ENCODE assay signal across 30 mouse cellular contexts in the genomic region with DNA sequence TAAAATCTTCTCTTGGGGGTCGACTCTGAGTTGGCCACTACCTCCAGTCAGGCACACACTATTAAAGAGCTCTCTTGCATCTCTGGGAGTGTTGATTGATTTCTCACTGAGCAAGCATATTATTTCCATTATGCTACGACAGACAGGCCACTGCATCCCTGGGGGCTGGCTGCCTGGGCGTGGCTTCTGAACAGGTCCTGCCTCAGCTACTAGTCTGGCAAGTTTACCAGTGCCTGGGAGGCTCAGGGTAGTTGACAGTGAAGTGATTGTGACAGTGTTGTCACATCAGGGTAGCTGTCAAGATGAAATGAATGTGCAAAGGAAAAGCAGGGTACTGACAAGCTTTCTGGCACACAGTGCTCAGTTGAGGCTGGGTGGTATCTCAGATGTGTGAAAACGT. TPM values are rescaled to one million over a fixed set of nuclear protein-coding genes. Genes with fewer than 3 reads are reported as not detected.
A peak's percentile ranks its signal among the peaks of the same experiment; 100 is the strongest.
DNase-seq lines count a peak whose midpoint lies in the region; ATAC-seq and TF ChIP-seq lines count a peak whose summit lies in the region.
"Had no signal": no experiment of that assay in that cellular context is flagged by ENCODE, and none has a peak within 500 bp of the region (broad histone marks: within the 10 kb centered on the region; RNA-seq: fewer than 3 reads in every experiment).

No protein-coding gene starts in this region.

- no peak overlapping the region for H3K4me3 ChIP-seq in forebrain, embryonic 14.5 days (ENCODE audit: low read depth, low read length)
- H3K4me3 ChIP-seq in forebrain, embryonic 11.5 days (ENCODE audit: low read depth, low read length), result no peak overlapping the region
- no peak overlapping the region for H3K4me3 ChIP-seq in midbrain, embryonic 11.5 days (ENCODE audit: low read depth, low read length)
- no peak overlapping the region for H3K4me3 ChIP-seq in midbrain, embryonic 10.5 days
- H3K4me3 ChIP-seq: embryonic facial prominence, embryonic 13.5 days; forebrain, embryonic 10.5 days; heart, adult 2 months; heart, embryonic 10.5 days; heart, embryonic 13.5 days had no signal

- no peak for TF ChIP-seq CTCF in brain, embryonic 14.5 days (IDR thresholded peaks at IDR 0.05; ENCODE audit: borderline replicate concordance, extremely low read depth, insufficient read depth, insufficient read length)

- ATAC-seq in forebrain, embryonic 14.5 days, result no peak
- no peak for ATAC-seq in forebrain, embryonic 11.5 days (replicated peaks; ENCODE audit: low FRiP score)
- no peak for ATAC-seq in midbrain, embryonic 11.5 days (ENCODE audit: low FRiP score)
- ATAC-seq: hindbrain, postnatal 0 days; Patski had no signal

- no peak overlapping the region for H3K9ac ChIP-seq in forebrain, embryonic 14.5 days (ENCODE audit: low read length)
- H3K9ac ChIP-seq in forebrain, embryonic 11.5 days (ENCODE audit: low read length), result no peak overlapping the region
- H3K9ac ChIP-seq in midbrain, embryonic 11.5 days (ENCODE audit: low read length), result no peak overlapping the region
- H3K9ac ChIP-seq: embryonic facial prominence, embryonic 13.5 days; heart, embryonic 13.5 days; hindbrain, embryonic 14.5 days had no signal

- WGBS in forebrain, embryonic 14.5 days, result 63% methylated on average over 4 of the region's 4 CpGs
- WGBS in forebrain, embryonic 11.5 days, result 63% methylated on average over 4 of the region's 4 CpGs
- WGBS in midbrain, embryonic 11.5 days, result 65% methylated on average over 4 of the region's 4 CpGs
- WGBS in midbrain, embryonic 10.5 days, result 72% methylated on average over 4 of the region's 4 CpGs

- H3K27me3 ChIP-seq in forebrain, embryonic 14.5 days (replicated peaks; ENCODE audit: control insufficient read depth, insufficient read depth, low read length), result no peaks in the 10 kb centered on the region
- H3K27me3 ChIP-seq in forebrain, embryonic 11.5 days (ENCODE audit: control insufficient read depth, insufficient read depth, low read length), result no peaks in the 10 kb centered on the region
- no peaks in the 10 kb centered on the region for H3K27me3 ChIP-seq in midbrain, embryonic 11.5 days (ENCODE audit: control insufficient read depth, insufficient read depth, low read length)
- H3K27me3 ChIP-seq in midbrain, embryonic 10.5 days (ENCODE audit: low read depth, poor library complexity, severe bottlenecking), result no peaks in the 10 kb centered on the region
- H3K27me3 ChIP-seq: CH12.LX; embryonic facial prominence, embryonic 13.5 days; Patski had no signal

- H3K9me3 ChIP-seq in forebrain, embryonic 14.5 days (replicated peaks; ENCODE audit: control insufficient read depth, low read length), result no peaks in the 10 kb centered on the region
- no peaks in the 10 kb centered on the region for H3K9me3 ChIP-seq in forebrain, embryonic 11.5 days (ENCODE audit: control insufficient read depth, low read length)
- no peaks in the 10 kb centered on the region for H3K9me3 ChIP-seq in midbrain, embryonic 11.5 days (ENCODE audit: control insufficient read depth, low read length)
- H3K9me3 ChIP-seq in midbrain, embryonic 10.5 days (replicated peaks), result no peaks in the 10 kb centered on the region
- H3K9me3 ChIP-seq: embryonic facial prominence, embryonic 13.5 days; forebrain, embryonic 10.5 days; heart, embryonic 10.5 days; heart, embryonic 13.5 days had no signal

- DNase-seq in forebrain, embryonic 14.5 days (ENCODE audit: low spot score), result peak; percentile 29
- no peak for DNase-seq in forebrain, embryonic 11.5 days (ENCODE audit: low spot score)
- DNase-seq in midbrain, embryonic 11.5 days (ENCODE audit: low spot score, missing footprints), result peak; percentile 76
- DNase-seq in midbrain, embryonic 10.5 days (ENCODE audit: low spot score), result no peak
- peak; percentile 48 for DNase-seq in brain, embryonic 14.5 days (ENCODE audit: low read depth)
- DNase-seq in right cerebral cortex, postnatal 36 days (ENCODE audit: low spot score in 2 of 2), result no peak
- DNase-seq: adrenal gland, postnatal 10 days; adrenal gland, postnatal 36 days; B cell, adult 2 months; cerebellum, adult 11 months; cerebellum, adult 2 months; cerebellum, adult 9-11 months; cerebellum, postnatal 25 days; gastrocnemius, postnatal 10 days; gastrocnemius, postnatal 36 days; heart, adult 2 months; heart, postnatal 14 days; heart, postnatal 4 days had no signal

- no peak overlapping the region for H3K4me2 ChIP-seq in forebrain, embryonic 14.5 days (ENCODE audit: low read length)
- H3K4me2 ChIP-seq in forebrain, embryonic 11.5 days (ENCODE audit: low read depth, low read length, severe bottlenecking), result no peak overlapping the region
- no peak overlapping the region for H3K4me2 ChIP-seq in midbrain, embryonic 11.5 days
- H3K4me2 ChIP-seq: embryonic facial prominence, embryonic 13.5 days; heart, embryonic 13.5 days; hindbrain, embryonic 14.5 days had no signal

- TF ChIP-seq POLR2A in brain, embryonic 14.5 days (IDR thresholded peaks at IDR 0.05; ENCODE audit: borderline replicate concordance, extremely low read depth, insufficient read depth, insufficient read length, poor library complexity, severe bottlenecking), result no peak

- H3K27ac ChIP-seq in forebrain, embryonic 14.5 days (ENCODE audit: low read depth, low read length), result no peak overlapping the region; the same call in 1 of the 2 replicates
- H3K27ac ChIP-seq in forebrain, embryonic 11.5 days (ENCODE audit: low read depth, low read length), result no peak overlapping the region
- H3K27ac ChIP-seq in midbrain, embryonic 11.5 days (ENCODE audit: low read depth, low read length), result no peak overlapping the region
- H3K27ac ChIP-seq in midbrain, embryonic 10.5 days (replicated peaks), result no peak overlapping the region
- H3K27ac ChIP-seq: embryonic facial prominence, embryonic 13.5 days; forebrain, embryonic 10.5 days; heart, adult 2 months; heart, embryonic 10.5 days; heart, embryonic 13.5 days; hindbrain, embryonic 14.5 days; hindbrain, postnatal 0 days had no signal

- H3K36me3 ChIP-seq in forebrain, embryonic 14.5 days (ENCODE audit: control insufficient read depth, insufficient read depth, low read length), result no peaks in the 10 kb centered on the region
- no peaks in the 10 kb centered on the region for H3K36me3 ChIP-seq in forebrain, embryonic 11.5 days (ENCODE audit: control insufficient read depth, insufficient read depth, low read length)
- H3K36me3 ChIP-seq in midbrain, embryonic 11.5 days (ENCODE audit: control insufficient read depth, insufficient read depth, low read length), result no peaks in the 10 kb centered on the region
- H3K36me3 ChIP-seq in midbrain, embryonic 10.5 days, result no peaks in the 10 kb centered on the region
- H3K36me3 ChIP-seq: embryonic facial prominence, embryonic 13.5 days; forebrain, embryonic 10.5 days; heart, embryonic 10.5 days; heart, embryonic 13.5 days had no signal

- no peaks in the 10 kb centered on the region for H3K4me1 ChIP-seq in forebrain, embryonic 14.5 days (ENCODE audit: control insufficient read depth, insufficient read depth, low read length)
- H3K4me1 ChIP-seq in forebrain, embryonic 11.5 days (replicated peaks; ENCODE audit: control insufficient read depth, insufficient read depth, low read length), result no peaks in the 10 kb centered on the region
- H3K4me1 ChIP-seq in midbrain, embryonic 11.5 days (ENCODE audit: control insufficient read depth, insufficient read depth, low read length), result no peaks in the 10 kb centered on the region
- peaks cover 5% of the 10 kb centered on the region; the same call in 1 of the 2 replicates for H3K4me1 ChIP-seq in midbrain, embryonic 10.5 days

RNA-seq across cellular contexts. Expression of a gene that starts 50.1 kb away (rescaled TPM):
- polyA plus RNA-seq in forebrain, embryonic 14.5 days (2014; fragmentation: Nextera tagmentation; extraction: Ambion mirVana), result not detected in 2 replicates
- polyA plus RNA-seq in forebrain, embryonic 11.5 days (2014; fragmentation: Nextera tagmentation; extraction: Ambion mirVana), result not detected in 2 replicates
- not detected in 2 replicates for polyA plus RNA-seq in midbrain, embryonic 11.5 days (2014; fragmentation: Nextera tagmentation; extraction: Ambion mirVana)
- not detected in 2 replicates for polyA plus RNA-seq in midbrain, embryonic 10.5 days (2016; fragmentation: Nextera tagmentation; extraction: Ambion mirVana)
- polyA plus RNA-seq in brain, embryonic 14.5 days (2012; rRNA removed), result not detected in 2 replicates
- polyA plus RNA-seq: cerebellum, adult 2 months; embryonic facial prominence, embryonic 13.5 days; forebrain, embryonic 10.5 days; G1E; hindbrain, embryonic 11.5 days; hindbrain, embryonic 14.5 days; hindbrain, postnatal 0 days; inflammation-experienced regulatory T-cells, adult 6 months; intestine, embryonic 16.5 days; Patski had no signal

RNA-seq across cellular contexts. Expression of a gene that starts 54.2 kb away (rescaled TPM):
- 1.2 and 2.2 TPM in 2 replicates for polyA plus RNA-seq in forebrain, embryonic 14.5 days (2014; fragmentation: Nextera tagmentation; extraction: Ambion mirVana)
- polyA plus RNA-seq in forebrain, embryonic 11.5 days (2014; fragmentation: Nextera tagmentation; extraction: Ambion mirVana), result 2.0 and 2.7 TPM in 2 replicates
- 1.7 and 2.3 TPM in 2 replicates for polyA plus RNA-seq in midbrain, embryonic 11.5 days (2014; fragmentation: Nextera tagmentation; extraction: Ambion mirVana)
- 2.2 and 2.6 TPM in 2 replicates for polyA plus RNA-seq in midbrain, embryonic 10.5 days (2016; fragmentation: Nextera tagmentation; extraction: Ambion mirVana)
- polyA plus RNA-seq in brain, embryonic 14.5 days (2012; rRNA removed), result 0.85 and 1.4 TPM in 2 replicates

Comparison
In these comparisons a context has a peak if more than half of its experiments do, and no peak if none do; other contexts are left out.
1. DNase-seq: peak in forebrain, embryonic 14.5 days (single experiment), midbrain, embryonic 11.5 days (single experiment) and brain, embryonic 14.5 days (single experiment); none in forebrain, embryonic 11.5 days (single experiment), midbrain, embryonic 10.5 days (single experiment) and right cerebral cortex, postnatal 36 days (0 of 2).